Mouse (Mus musculus) gastrocnemius, postnatal 14 days (tissue): Measurements from ENCODE around the gene Gm10100. TPM values are rescaled to one million over a fixed set of nuclear protein-coding genes. Genes with fewer than 3 reads are reported as not detected.
"Not testable (repeated sequence)": the region's sequence is repeated elsewhere in the genome, so short reads cannot be mapped to it uniquely, and the experiment has no call there.

ENCODE experiments used
- DNase-seq: peaks from one replicate; pipeline ENCODE4 v3.0.0; 2021; ENCODE audit warnings: mixed read lengths
- intact Hi-C: fragments of 180-260 bp; cut with DNase I; formaldehyde crosslinking; loops from one replicate; pipeline ENCODE4 v1.15.1; 2025; ENCODE audit warnings: low total_unique reads
- long read RNA-seq, 2 experiments: library from polyadenylated mRNA; stranded (forward); transcript quantifications; one replicate each; pipeline ENCODE4 v2.0.0; 2021
- total RNA-seq, 2 experiments: library from RNA; stranded (reverse); gene quantifications; 2 replicates each; pipeline ENCODE4 v1.2.3; 2021

The Gm10100 gene
- total RNA-seq, result not detected
- long read RNA-seq, experiment 1, result 0 reads
- long read RNA-seq, experiment 2, result 0 reads

GRCm38 (mm10) chr10:77726186-77726585 is at the start of gene Gm10100:
TSS of gene Gm10100 (plus strand) at chr10:77726486.
- DNase-seq, result no peak

GRCm38 (mm10) chr10:77677562-77677961 is 48.7 kb upstream of the Gm10100 start:
- DNase-seq, result no peak
- intact Hi-C loops, result no loop called here

More at GRCm38 (mm10) chr10:77726186-77726585, at the start of gene Gm10100:
- intact Hi-C loops, result no loop called here

- intact Hi-C loops, result no loop called here
- DNase-seq, result no peak
These were observed 43.3 kb upstream of the Gm10100 start for GRCm38 (mm10) chr10:77682994-77683393.

GRCm38 (mm10) chr10:77684181-77684580 is 42.1 kb upstream of the Gm10100 start:
- no peak for DNase-seq
- intact Hi-C loops, result no loop called here

GRCm38 (mm10) chr10:77685895-77686664 is 40.2 kb upstream of the Gm10100 start, which contains the start of gene Tspear:
TSS of gene Tspear (plus strand) at chr10:77686569.
- intact Hi-C loops, result no loop called here
- no peak for DNase-seq

GRCm38 (mm10) chr10:77687021-77687420 is 39.3 kb upstream of the Gm10100 start:
- DNase-seq, result no peak
- intact Hi-C loops, result no loop called here

- intact Hi-C loops, DNase-seq: not testable (repeated sequence)
These were observed 35.9 kb upstream of the Gm10100 start, which contains the start of gene Gm19402 for GRCm38 (mm10) chr10:77690356-77690807. TSS of gene Gm19402 (minus strand) at chr10:77690757.

GRCm38 (mm10) chr10:77697133-77697532 is 29.2 kb upstream of the Gm10100 start, which contains the start of gene Gm9508:
TSS of gene Gm9508 (minus strand) at chr10:77697233.
- DNase-seq, result no peak
- intact Hi-C loops, result no loop called here

GRCm38 (mm10) chr10:77706326-77706725 is 20.0 kb upstream of the Gm10100 start, which contains the start of gene Gm10272:
TSS of gene Gm10272 (plus strand) at chr10:77706626.
- no peak for DNase-seq
- intact Hi-C loops, result no loop called here

GRCm38 (mm10) chr10:77709831-77710230 is 16.5 kb upstream of the Gm10100 start:
- intact Hi-C loops, result no loop called here

GRCm38 (mm10) chr10:77711157-77711556 is 15.1 kb upstream of the Gm10100 start, which contains the start of gene Gm10024:
TSS of gene Gm10024 (plus strand) at chr10:77711457.
- intact Hi-C loops, DNase-seq: not testable (repeated sequence)

More at GRCm38 (mm10) chr10:77709831-77710230, 16.5 kb upstream of the Gm10100 start:
- DNase-seq, result no peak

- no peak for DNase-seq
- intact Hi-C loops, result no loop called here
These were observed 12.6 kb upstream of the Gm10100 start for GRCm38 (mm10) chr10:77713734-77714133.

GRCm38 (mm10) chr10:77715507-77715906 is 10.8 kb upstream of the Gm10100 start, which contains the start of gene Gm10142:
TSS of gene Gm10142 (plus strand) at chr10:77715807.
- intact Hi-C loops, result no loop called here
- no peak for DNase-seq

- intact Hi-C loops, DNase-seq: not testable (repeated sequence)
These were observed 6.0 kb upstream of the Gm10100 start, which contains the start of gene Krtap12-1 for GRCm38 (mm10) chr10:77720299-77720698. TSS of gene Krtap12-1 (plus strand) at chr10:77720599.

GRCm38 (mm10) chr10:77724855-77725254 is 1.4 kb upstream of the Gm10100 start:
- DNase-seq, result no peak
- intact Hi-C loops, result no loop called here

- intact Hi-C loops, result no loop called here
These were observed 2.0 kb downstream of the Gm10100 start for GRCm38 (mm10) chr10:77728280-77728679.

GRCm38 (mm10) chr10:77729241-77729640 is 3.0 kb downstream of the Gm10100 start:
- no peak for DNase-seq
- intact Hi-C loops, result no loop called here

More at GRCm38 (mm10) chr10:77728280-77728679, 2.0 kb downstream of the Gm10100 start:
- DNase-seq, result no peak

- intact Hi-C loops, result no loop called here
- no peak for DNase-seq
These were observed 9.6 kb downstream of the Gm10100 start for GRCm38 (mm10) chr10:77735928-77736327.

GRCm38 (mm10) chr10:77738929-77739328 is 12.6 kb downstream of the Gm10100 start:
- DNase-seq, result no peak
- intact Hi-C loops, result no loop called here

GRCm38 (mm10) chr10:77741924-77742688 is 15.8 kb downstream of the Gm10100 start, which contains the start of gene Gm18596:
TSS of gene Gm18596 (minus strand) at chr10:77742638.
- intact Hi-C loops, result not testable (repeated sequence)

More at GRCm38 (mm10) chr10:77741924-77742688, 15.8 kb downstream of the Gm10100 start, which contains the start of gene Gm18596:
- not testable (repeated sequence) for DNase-seq
